Mouse (Mus musculus): ENCODE results near the gene Irgc1.
"Not testable (repeated sequence)": the region's sequence is repeated elsewhere in the genome, so short reads cannot be mapped to it uniquely, and the experiment has no call there.

Gene Irgc1

GRCm38 (mm10) chr7:24430551-24431345 lies 21.3 kb downstream of the Irgc1 start:
- DNase-seq = no peak

- peak; percentile 88 for DNase-seq
Measured at GRCm38 (mm10) chr7:24429413-24430112, 22.5 kb downstream of the Irgc1 start.

- no peak for DNase-seq
Measured at GRCm38 (mm10) chr7:24428725-24429124, 23.4 kb downstream of the Irgc1 start.

- DNase-seq = no peak
Measured at GRCm38 (mm10) chr7:24427168-24427567, 24.9 kb downstream of the Irgc1 start.

GRCm38 (mm10) chr7:24425919-24426318 lies 26.2 kb downstream of the Irgc1 start:
- DNase-seq = no peak

GRCm38 (mm10) chr7:24423956-24424732 lies 28.0 kb downstream of the Irgc1 start:
- no peak for DNase-seq

- no peak for DNase-seq
Measured at GRCm38 (mm10) chr7:24423107-24423763, 28.9 kb downstream of the Irgc1 start.

- DNase-seq = no peak
Measured at GRCm38 (mm10) chr7:24422251-24422650, 29.8 kb downstream of the Irgc1 start.

GRCm38 (mm10) chr7:24421648-24422047 lies 30.4 kb downstream of the Irgc1 start:
- DNase-seq = no peak

GRCm38 (mm10) chr7:24419579-24419978 lies 32.5 kb downstream of the Irgc1 start:
- DNase-seq = no peak

GRCm38 (mm10) chr7:24415261-24415660 lies 36.8 kb downstream of the Irgc1 start:
- no peak for DNase-seq

- no peak for DNase-seq
Measured at GRCm38 (mm10) chr7:24413630-24414029, 38.5 kb downstream of the Irgc1 start.

- no peak for DNase-seq
Measured at GRCm38 (mm10) chr7:24410831-24411230, 41.3 kb downstream of the Irgc1 start.

- DNase-seq = no peak
Measured at GRCm38 (mm10) chr7:24410123-24410522, 42.0 kb downstream of the Irgc1 start.

GRCm38 (mm10) chr7:24408186-24408585 lies 43.9 kb downstream of the Irgc1 start:
- DNase-seq = no peak

GRCm38 (mm10) chr7:24406528-24407344 lies 45.4 kb downstream of the Irgc1 start:
- DNase-seq = peak; percentile 59

- no peak for DNase-seq
Measured at GRCm38 (mm10) chr7:24405649-24406048, 46.4 kb downstream of the Irgc1 start.

- no peak for DNase-seq
Measured at GRCm38 (mm10) chr7:24402851-24403250, 49.2 kb downstream of the Irgc1 start.

- not testable (repeated sequence) for DNase-seq
Measured at GRCm38 (mm10) chr7:24400489-24400888, 51.6 kb downstream of the Irgc1 start.

GRCm38 (mm10) chr7:24400082-24400452 lies 52.0 kb downstream of the Irgc1 start:
- no peak for DNase-seq

GRCm38 (mm10) chr7:24399256-24400081 lies 52.6 kb downstream of the Irgc1 start, which contains the start of gene Smg9:
Gene Smg9, plus strand, starts transcription at chr7:24399619.
- DNase-seq = peak; percentile 98

Data from layer of hippocampus, adult 9-11 months (tissue).